Mouse (Mus musculus) activated CD4-positive, CD25-positive, alpha-beta regulatory T cell, adult 9 weeks (primary cell): ENCODE measurements around the gene Ndst2. TPM values are rescaled to one million over a fixed set of nuclear protein-coding genes. Genes with fewer than 3 reads are reported as not detected.

ENCODE experiments used
- polyA plus RNA-seq: library from polyadenylated mRNA; unstranded; fragments of 100-300 nt; shearing (Covaris generic); gene quantifications from one replicate; pipeline ENCODE4 v1.2.1, GENCODE M21; 2017

Gene Ndst2
- 13.4 TPM for polyA plus RNA-seq

GRCm38 (mm10) chr14:20733952-20734774 is at the start of gene Ndst2:
Gene Ndst2 (minus strand): TSS chr14:20734562.

DNA sequence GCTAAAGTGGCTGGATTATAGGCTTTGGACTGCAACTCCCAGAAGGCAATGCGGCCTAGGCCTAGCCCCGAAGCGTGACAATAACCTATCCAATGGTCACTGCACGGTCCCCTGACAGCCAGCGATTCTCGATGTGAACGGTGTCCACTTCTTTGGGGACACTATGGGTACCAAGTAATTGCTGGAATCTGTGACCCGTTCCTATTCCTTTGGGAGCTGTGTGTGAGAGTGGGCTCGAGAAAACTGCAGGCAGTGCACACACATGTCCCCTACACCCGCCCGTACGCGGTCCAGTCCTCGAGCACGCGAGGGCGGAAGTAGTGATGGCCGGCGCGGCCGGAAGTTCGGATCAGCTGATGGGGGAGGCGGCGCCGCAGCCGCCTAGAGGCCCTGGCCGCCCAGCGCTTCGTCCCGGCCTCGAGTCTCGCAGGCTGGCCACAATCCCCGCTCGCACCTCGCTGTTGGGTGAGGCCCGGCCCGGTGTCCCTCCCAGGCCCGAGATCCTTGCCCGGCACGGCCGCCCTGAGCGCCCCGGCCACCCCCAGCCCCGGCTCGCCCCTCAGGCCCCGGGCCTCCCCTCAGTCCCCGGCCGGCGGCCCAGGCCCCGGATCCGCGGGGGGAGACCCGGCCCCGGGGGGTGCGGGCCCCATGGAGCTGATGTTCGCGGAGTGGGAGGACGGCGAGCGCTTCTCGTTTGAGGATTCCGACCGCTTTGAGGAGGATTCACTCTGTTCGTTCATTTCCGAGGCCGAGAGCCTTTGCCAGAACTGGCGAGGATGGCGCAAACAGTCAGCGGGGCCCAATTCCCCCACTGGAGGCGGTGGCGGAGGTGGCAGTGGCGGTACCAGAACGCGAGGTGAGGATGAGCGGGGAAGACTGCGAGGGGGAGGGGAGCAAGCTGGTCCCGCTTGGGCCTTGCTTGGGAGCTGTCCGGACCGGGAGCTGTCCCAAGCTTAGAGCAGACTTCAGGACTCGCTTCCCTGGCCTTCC is 26.9 kb downstream of the Ndst2 start, which contains the start of gene Zswim8:
Gene Zswim8 (plus strand): TSS at position 352 of the 990 bp plus-strand sequence.

DNA sequence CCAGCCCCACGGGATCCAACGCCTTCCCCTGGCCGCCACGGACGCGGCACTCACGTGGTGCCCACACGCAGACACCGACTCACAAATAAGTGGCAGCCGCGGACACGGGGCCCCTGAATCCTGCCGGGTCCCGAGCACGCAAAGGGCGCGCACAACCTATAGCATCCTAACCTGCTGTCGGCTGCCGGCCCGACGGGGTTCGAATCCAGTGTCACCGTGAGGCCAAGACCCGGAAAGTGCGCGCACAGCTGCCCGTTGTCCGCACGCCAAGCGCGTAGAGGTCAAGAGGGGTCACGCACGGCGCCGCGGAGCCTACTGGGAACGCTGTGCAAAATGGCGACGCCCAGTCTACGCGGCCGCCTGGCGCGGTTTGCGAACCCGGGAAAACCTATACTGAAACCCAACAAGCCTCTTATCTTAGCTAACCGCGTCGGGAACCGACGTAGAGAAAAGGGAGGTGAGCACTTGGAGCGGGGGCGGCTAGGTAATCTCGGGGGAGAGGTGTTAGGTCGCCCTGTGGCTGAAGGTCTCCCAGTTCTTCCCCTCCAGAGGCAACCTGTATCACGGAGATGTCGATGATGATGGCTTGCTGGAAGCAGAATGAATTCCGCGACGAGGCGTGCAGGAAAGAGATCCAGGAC is 31.5 kb downstream of the Ndst2 start, which contains the start of gene Chchd1:
Gene Chchd1 (plus strand): TSS at position 266 of the 641 bp plus-strand sequence.

GRCm38 (mm10) chr14:20694884-20695760 is 39.2 kb downstream of the Ndst2 start, which contains the start of gene Fut11:
Gene Fut11 (plus strand): TSS chr14:20694968.

GRCm38 (mm10) chr14:20674064-20674833 is 60.1 kb downstream of the Ndst2 start, which contains the start of gene Sec24c:
Gene Sec24c (plus strand): TSS chr14:20674308.

Other genes with a start within 250 kb of the Ndst2 start
- gene Mss51, start 237.7 kb downstream of the Ndst2 start, polyA plus RNA-seq, result 0.89 TPM
- 12.9 TPM for gene Ppp3cb, start 188.0 kb downstream of the Ndst2 start, polyA plus RNA-seq
- gene Usp54, start 93.5 kb downstream of the Ndst2 start, polyA plus RNA-seq, result 4.7 TPM
- not detected for gene Myoz1, start 78.0 kb downstream of the Ndst2 start, polyA plus RNA-seq
- 0.07 TPM for gene Synpo2l, start 66.2 kb downstream of the Ndst2 start, polyA plus RNA-seq
- 280 TPM for gene Sec24c, start 60.3 kb downstream of the Ndst2 start, polyA plus RNA-seq
- gene Fut11, start 39.6 kb downstream of the Ndst2 start, polyA plus RNA-seq, result 5.0 TPM
- 135 TPM for gene Chchd1, start 31.6 kb downstream of the Ndst2 start, polyA plus RNA-seq
- 19.9 TPM for gene Zswim8, start 27.0 kb downstream of the Ndst2 start, polyA plus RNA-seq
- gene Camk2g, start 59.5 kb upstream of the Ndst2 start, polyA plus RNA-seq, result 9.9 TPM
- not detected for gene Plau, start 102.1 kb upstream of the Ndst2 start, polyA plus RNA-seq
- gene Vcl, start 194.8 kb upstream of the Ndst2 start, polyA plus RNA-seq, result 2.2 TPM